Mouse (Mus musculus) T-cell, adult 2 months (primary cell): ENCODE measurements around the gene Arcn1.
"Not testable (repeated sequence)": the region's sequence is repeated elsewhere in the genome, so short reads cannot be mapped to it uniquely, and the experiment has no call there.

Experiments
- DNase-seq: peaks from one replicate; pipeline ENCODE4 v3.0.0; 2022; ENCODE audit warnings: low spot score

Gene Arcn1

GRCm38 (mm10) chr9:44767101-44768028 lies at the start of gene Arcn1, which contains the start of gene Ift46:
Gene Arcn1, minus strand, starts transcription at chr9:44767845.
Gene Ift46, plus strand, starts transcription at chr9:44767908.
- peak; percentile 77 for DNase-seq

GRCm38 (mm10) chr9:44814179-44814578 lies 46.5 kb upstream of the Arcn1 start:
- no peak for DNase-seq

GRCm38 (mm10) chr9:44810316-44810715 lies 42.7 kb upstream of the Arcn1 start:
- no peak for DNase-seq

GRCm38 (mm10) chr9:44807778-44808177 lies 40.1 kb upstream of the Arcn1 start:
- no peak for DNase-seq

GRCm38 (mm10) chr9:44807141-44807540 lies 39.5 kb upstream of the Arcn1 start:
- no peak for DNase-seq

- no peak for DNase-seq
Observed at GRCm38 (mm10) chr9:44805536-44805935, 37.9 kb upstream of the Arcn1 start.

- no peak for DNase-seq
Observed at GRCm38 (mm10) chr9:44804678-44805077, 37.0 kb upstream of the Arcn1 start.

- no peak for DNase-seq
Observed at GRCm38 (mm10) chr9:44802808-44803450, 35.3 kb upstream of the Arcn1 start, which contains the start of gene Ttc36. Gene Ttc36, minus strand, starts transcription at chr9:44803072.

GRCm38 (mm10) chr9:44801669-44802068 lies 34.0 kb upstream of the Arcn1 start:
- DNase-seq, result no peak

- DNase-seq, result no peak
Observed at GRCm38 (mm10) chr9:44799958-44800324, 32.3 kb upstream of the Arcn1 start.

GRCm38 (mm10) chr9:44799102-44799957 lies 31.7 kb upstream of the Arcn1 start, which contains the start of gene Tmem25:
Gene Tmem25, minus strand, starts transcription at chr9:44799307.
- DNase-seq, result peak; percentile 43

GRCm38 (mm10) chr9:44798298-44798697 lies 30.7 kb upstream of the Arcn1 start:
- no peak for DNase-seq

GRCm38 (mm10) chr9:44792842-44793241 lies 25.2 kb upstream of the Arcn1 start:
- no peak for DNase-seq

GRCm38 (mm10) chr9:44772750-44773651 lies 5.4 kb upstream of the Arcn1 start:
- DNase-seq, result peak; percentile 96

- DNase-seq, result no peak
Observed at GRCm38 (mm10) chr9:44772392-44772749, 4.7 kb upstream of the Arcn1 start.

- DNase-seq, result no peak
Observed at GRCm38 (mm10) chr9:44771376-44771775, 3.7 kb upstream of the Arcn1 start.

GRCm38 (mm10) chr9:44768029-44768394 lies 367 bp upstream of the Arcn1 start:
- DNase-seq, result not testable (repeated sequence)

- no peak for DNase-seq
Observed at GRCm38 (mm10) chr9:44760873-44761272, 6.8 kb downstream of the Arcn1 start.

GRCm38 (mm10) chr9:44748473-44748872 lies 19.2 kb downstream of the Arcn1 start:
- DNase-seq, result no peak

GRCm38 (mm10) chr9:44747341-44747740 lies 20.3 kb downstream of the Arcn1 start:
- DNase-seq, result no peak

- no peak for DNase-seq
Observed at GRCm38 (mm10) chr9:44746666-44747065, 21.0 kb downstream of the Arcn1 start.
